Mouse (Mus musculus): ENCODE measurements around the gene Uggt2. TPM values are rescaled to one million over a fixed set of nuclear protein-coding genes. Genes with fewer than 3 reads are reported as not detected.
"Not testable (repeated sequence)": the region's sequence is repeated elsewhere in the genome, so short reads cannot be mapped to it uniquely, and the experiment has no call there.

The Uggt2 gene
- polyA plus RNA-seq, 1 experiment from 2014 or later = 7.3 TPM

- Histone ChIP-seq H3K4me1 (ENCODE audit: control insufficient read depth, insufficient read depth, low read length) (no peaks in the 10 kb centered on the region), H3K27ac (ENCODE audit: low read depth, low read length) (no peak overlapping the region), H3K4me3 (ENCODE audit: low read depth, low read length) (no peak overlapping the region), H3K4me2 (ENCODE audit: low read length) (no peak overlapping the region), H3K27me3 (replicated peaks; ENCODE audit: control insufficient read depth, insufficient read depth, low read length) (no peaks in the 10 kb centered on the region), H3K36me3 (ENCODE audit: control insufficient read depth, insufficient read depth, low read length) (peaks cover 35% of the 10 kb centered on the region), H3K9ac (ENCODE audit: low read length) (no peak overlapping the region), H3K9me3 (replicated peaks; ENCODE audit: control insufficient read depth, low read length) (no peaks in the 10 kb centered on the region)
- WGBS = 86% methylated on average over 9 of the region's 9 CpGs
- ATAC-seq (no peak), DNase-seq (ENCODE audit: low spot score) (no peak)
Observed at GRCm38 (mm10) chr14:118995226-118995925, 103.9 kb downstream of the Uggt2 start.

- H3K4me2 ChIP-seq (ENCODE audit: low read length) = no peak overlapping the region
- 59% methylated on average over 13 of the region's 13 CpGs for WGBS
- ATAC-seq (no peak), DNase-seq (ENCODE audit: low spot score) (no peak)
- no peak overlapping the region for H3K4me3 ChIP-seq (ENCODE audit: low read depth, low read length)
- H3K27me3 ChIP-seq (replicated peaks; ENCODE audit: control insufficient read depth, insufficient read depth, low read length) = no peaks in the 10 kb centered on the region
- no peak overlapping the region for H3K9ac ChIP-seq (ENCODE audit: low read length)
- no peaks in the 10 kb centered on the region for H3K9me3 ChIP-seq (replicated peaks; ENCODE audit: control insufficient read depth, low read length)
- H3K27ac ChIP-seq (ENCODE audit: low read depth, low read length) = no peak overlapping the region
- H3K4me1 ChIP-seq (ENCODE audit: control insufficient read depth, insufficient read depth, low read length) = no peaks in the 10 kb centered on the region
- peaks cover 25% of the 10 kb centered on the region; the same call in 1 of the 2 replicates for H3K36me3 ChIP-seq (ENCODE audit: control insufficient read depth, insufficient read depth, low read length)
Observed at GRCm38 (mm10) chr14:118987523-118988496, 111.4 kb downstream of the Uggt2 start.

- Histone ChIP-seq H3K4me1 (ENCODE audit: control insufficient read depth, insufficient read depth, low read length) (no peaks in the 10 kb centered on the region), H3K4me2 (ENCODE audit: low read length) (no peak overlapping the region), H3K4me3 (ENCODE audit: low read depth, low read length) (no peak overlapping the region), H3K27me3 (replicated peaks; ENCODE audit: control insufficient read depth, insufficient read depth, low read length) (no peaks in the 10 kb centered on the region), H3K36me3 (ENCODE audit: control insufficient read depth, insufficient read depth, low read length) (peaks cover 24% of the 10 kb centered on the region; the same call in 1 of the 2 replicates), H3K9me3 (replicated peaks; ENCODE audit: control insufficient read depth, low read length) (no peaks in the 10 kb centered on the region), H3K27ac (ENCODE audit: low read depth, low read length) (no peak overlapping the region), H3K9ac (ENCODE audit: low read length) (no peak overlapping the region)
- 41% methylated on average over 16 of the region's 16 CpGs for WGBS
- ATAC-seq (peak; percentile 42), DNase-seq (ENCODE audit: low spot score) (peak; percentile 82)
Observed at GRCm38 (mm10) chr14:118986653-118987522, 112.3 kb downstream of the Uggt2 start.

GRCm38 (mm10) chr14:118984161-118984560 is 115.1 kb downstream of the Uggt2 start:
- 88% methylated on average over 4 of the region's 4 CpGs for WGBS
- ATAC-seq (no peak), DNase-seq (ENCODE audit: low spot score) (no peak)
- Histone ChIP-seq H3K4me1 (ENCODE audit: control insufficient read depth, insufficient read depth, low read length) (no peaks in the 10 kb centered on the region), H3K9ac (ENCODE audit: low read length) (no peak overlapping the region), H3K9me3 (replicated peaks; ENCODE audit: control insufficient read depth, low read length) (no peaks in the 10 kb centered on the region), H3K4me3 (ENCODE audit: low read depth, low read length) (no peak overlapping the region), H3K4me2 (ENCODE audit: low read length) (no peak overlapping the region), H3K36me3 (ENCODE audit: control insufficient read depth, insufficient read depth, low read length) (peaks cover 41% of the 10 kb centered on the region), H3K27ac (ENCODE audit: low read depth, low read length) (no peak overlapping the region), H3K27me3 (replicated peaks; ENCODE audit: control insufficient read depth, insufficient read depth, low read length) (no peaks in the 10 kb centered on the region)

GRCm38 (mm10) chr14:118983396-118983795 is 115.8 kb downstream of the Uggt2 start:
- no peaks in the 10 kb centered on the region for H3K27me3 ChIP-seq (replicated peaks; ENCODE audit: control insufficient read depth, insufficient read depth, low read length)
- DNase-seq (ENCODE audit: low spot score) (no peak), ATAC-seq (no peak)
- no peak overlapping the region for H3K4me3 ChIP-seq (ENCODE audit: low read depth, low read length)
- H3K9me3 ChIP-seq (replicated peaks; ENCODE audit: control insufficient read depth, low read length) = no peaks in the 10 kb centered on the region
- H3K4me1 ChIP-seq (ENCODE audit: control insufficient read depth, insufficient read depth, low read length) = no peaks in the 10 kb centered on the region
- H3K4me2 ChIP-seq (ENCODE audit: low read length) = no peak overlapping the region
- peaks cover 44% of the 10 kb centered on the region for H3K36me3 ChIP-seq (ENCODE audit: control insufficient read depth, insufficient read depth, low read length)
- no peak overlapping the region for H3K27ac ChIP-seq (ENCODE audit: low read depth, low read length)
- no peak overlapping the region for H3K9ac ChIP-seq (ENCODE audit: low read length)

GRCm38 (mm10) chr14:118982429-118983045 is 116.7 kb downstream of the Uggt2 start:
- not testable (repeated sequence) for H3K4me1 ChIP-seq (ENCODE audit: control insufficient read depth, insufficient read depth, low read length); H3K9me3 ChIP-seq (replicated peaks; ENCODE audit: control insufficient read depth, low read length); H3K4me3 ChIP-seq (ENCODE audit: low read depth, low read length); H3K9ac ChIP-seq (ENCODE audit: low read length); ATAC-seq; H3K27me3 ChIP-seq (replicated peaks; ENCODE audit: control insufficient read depth, insufficient read depth, low read length); H3K4me2 ChIP-seq (ENCODE audit: low read length); DNase-seq (ENCODE audit: low spot score)
- WGBS = 72% methylated on average over 8 of the region's 11 CpGs
- Histone ChIP-seq H3K36me3 (ENCODE audit: control insufficient read depth, insufficient read depth, low read length) (peaks cover 52% of the 10 kb centered on the region), H3K27ac (ENCODE audit: low read depth, low read length) (peak overlapping the region; percentile 41; the same call in 1 of the 2 replicates)

- peaks cover 58% of the 10 kb centered on the region for H3K36me3 ChIP-seq (ENCODE audit: control insufficient read depth, insufficient read depth, low read length)
- H3K27me3 ChIP-seq (replicated peaks; ENCODE audit: control insufficient read depth, insufficient read depth, low read length); DNase-seq (ENCODE audit: low spot score); H3K4me1 ChIP-seq (ENCODE audit: control insufficient read depth, insufficient read depth, low read length); H3K27ac ChIP-seq (ENCODE audit: low read depth, low read length); H3K4me2 ChIP-seq (ENCODE audit: low read length); H3K9me3 ChIP-seq (replicated peaks; ENCODE audit: control insufficient read depth, low read length); H3K9ac ChIP-seq (ENCODE audit: low read length); H3K4me3 ChIP-seq (ENCODE audit: low read depth, low read length); ATAC-seq: not testable (repeated sequence)
- WGBS = 78% methylated on average over 6 of the region's 6 CpGs
Observed at GRCm38 (mm10) chr14:118981711-118982428, 117.4 kb downstream of the Uggt2 start.

- H3K27ac ChIP-seq (ENCODE audit: low read depth, low read length) = no peak overlapping the region
- peaks cover 66% of the 10 kb centered on the region for H3K36me3 ChIP-seq (ENCODE audit: control insufficient read depth, insufficient read depth, low read length)
- no peaks in the 10 kb centered on the region for H3K9me3 ChIP-seq (replicated peaks; ENCODE audit: control insufficient read depth, low read length)
- ATAC-seq (no peak), DNase-seq (ENCODE audit: low spot score) (no peak)
- 89% methylated on average over 8 of the region's 8 CpGs for WGBS
- no peak overlapping the region for H3K9ac ChIP-seq (ENCODE audit: low read length)
- H3K4me2 ChIP-seq (ENCODE audit: low read length) = no peak overlapping the region
- H3K27me3 ChIP-seq (replicated peaks; ENCODE audit: control insufficient read depth, insufficient read depth, low read length) = no peaks in the 10 kb centered on the region
- H3K4me3 ChIP-seq (ENCODE audit: low read depth, low read length) = no peak overlapping the region
- no peaks in the 10 kb centered on the region for H3K4me1 ChIP-seq (ENCODE audit: control insufficient read depth, insufficient read depth, low read length)
Observed at GRCm38 (mm10) chr14:118980890-118981289, 118.3 kb downstream of the Uggt2 start.
